Mouse (Mus musculus) induced T-regulatory cell, adult 2 months (primary cell): ENCODE results near the gene Asb18.

Source experiments
- DNase-seq: peaks from one replicate; pipeline ENCODE4 v3.0.0-alpha.2; 2012; ENCODE audit warnings: low read depth

Asb18 gene

GRCm38 (mm10) chr1:90014446-90014845, at the start of gene Asb18:
TSS of gene Asb18 (minus strand) at chr1:90014666.
- DNase-seq: no peak

GRCm38 (mm10) chr1:90060599-90060998, 46.1 kb upstream of the Asb18 start:
- DNase-seq: peak; percentile 12

DNA sequence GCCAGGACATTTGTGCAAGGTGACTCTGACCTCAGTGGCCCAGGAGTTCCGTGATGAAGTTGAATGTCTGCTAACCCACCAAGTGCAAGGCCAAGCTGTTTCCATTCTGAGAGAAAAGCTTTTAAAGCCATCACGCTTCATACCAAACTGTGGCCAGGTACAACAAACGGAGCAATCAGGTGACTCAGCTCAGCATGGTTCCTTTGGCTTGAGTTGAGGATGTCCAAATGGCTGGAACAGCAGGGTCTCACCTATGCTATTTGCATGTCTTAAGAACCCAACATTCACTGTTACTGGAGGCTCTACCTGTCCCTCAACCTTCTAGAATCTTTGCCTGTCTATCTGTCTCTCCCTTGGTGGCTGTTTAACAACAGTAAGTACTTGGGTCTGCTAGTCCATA, 45.6 kb upstream of the Asb18 start:
- DNase-seq: no peak

DNA sequence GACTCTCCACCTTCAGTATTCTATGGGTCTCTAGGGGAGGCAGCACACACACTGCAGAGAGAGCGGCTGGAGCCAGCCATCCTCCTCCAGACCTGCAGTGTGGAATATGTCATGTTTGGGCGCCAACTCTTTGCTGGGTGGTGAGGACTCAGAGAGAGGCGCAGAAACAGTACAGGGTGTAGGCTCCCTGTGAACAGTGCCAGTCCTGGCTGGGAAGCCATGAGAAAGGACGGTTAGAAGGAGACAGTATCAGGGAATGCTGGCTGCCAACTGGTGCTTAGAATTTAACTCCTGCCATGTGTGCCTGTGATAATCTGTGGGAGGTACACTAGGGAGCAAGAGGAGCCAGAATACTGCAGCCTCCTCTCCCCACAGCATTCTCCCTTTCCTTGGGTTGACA, 40.5 kb upstream of the Asb18 start:
- no peak for DNase-seq

- DNase-seq: peak; percentile 29
Measured at GRCm38 (mm10) chr1:90051347-90051746, 36.9 kb upstream of the Asb18 start.

DNA sequence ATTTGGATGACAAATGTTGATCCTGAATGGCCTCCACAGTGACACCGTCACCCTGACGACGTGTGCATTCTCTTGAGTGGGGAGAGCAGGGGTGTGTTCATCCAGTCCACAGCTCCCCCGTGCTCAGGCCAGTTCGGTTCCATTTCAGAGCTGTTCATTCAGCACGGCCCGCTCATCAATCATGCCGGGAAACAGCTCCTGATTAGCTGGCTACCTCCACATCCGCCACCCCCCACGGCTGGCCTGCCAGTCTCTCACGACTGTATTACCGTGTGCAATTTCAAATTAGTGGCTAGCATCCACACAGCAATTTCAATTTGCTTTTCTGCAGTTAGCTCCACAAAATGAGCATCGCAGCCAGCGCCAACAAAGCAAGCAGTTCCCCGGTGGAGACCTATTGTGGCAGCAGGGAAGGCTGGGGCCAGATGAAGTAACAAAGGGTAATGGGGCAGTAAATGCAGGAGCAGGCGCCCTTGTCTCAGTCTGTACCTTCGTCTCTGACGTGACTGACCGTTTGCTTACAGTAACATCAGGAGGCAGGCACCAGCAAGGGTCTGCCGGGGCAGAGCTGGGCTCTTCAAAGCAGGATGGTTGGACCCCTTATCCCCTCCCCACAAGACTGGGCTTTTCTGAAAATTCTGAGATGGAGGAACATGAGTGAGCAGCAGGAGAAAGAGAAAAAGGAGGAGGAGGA, 35.7 kb upstream of the Asb18 start:
- no peak for DNase-seq

GRCm38 (mm10) chr1:90028305-90028704, 13.8 kb upstream of the Asb18 start:
- no peak for DNase-seq

- no peak for DNase-seq
Measured at GRCm38 (mm10) chr1:90026945-90027344, 12.5 kb upstream of the Asb18 start.

DNA sequence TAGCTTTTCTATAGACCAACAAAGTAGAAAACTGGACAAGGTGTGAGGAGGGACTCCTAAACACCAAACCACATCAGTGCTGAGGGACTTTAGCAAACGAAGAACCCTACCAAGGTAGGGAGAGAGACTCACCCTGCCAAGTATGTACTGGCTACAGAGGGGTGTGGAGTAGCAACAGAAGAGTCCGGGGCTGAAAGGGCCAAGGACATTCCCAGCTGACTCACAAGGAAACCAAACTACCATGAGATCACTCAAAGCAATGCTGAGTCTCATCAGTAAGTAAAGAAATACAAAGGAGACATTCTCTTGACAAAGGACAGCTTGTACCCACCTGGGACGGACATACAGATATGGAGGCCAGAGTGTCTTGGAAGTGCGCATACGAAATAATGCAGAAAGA, 5.9 kb upstream of the Asb18 start:
- DNase-seq: no peak

DNA sequence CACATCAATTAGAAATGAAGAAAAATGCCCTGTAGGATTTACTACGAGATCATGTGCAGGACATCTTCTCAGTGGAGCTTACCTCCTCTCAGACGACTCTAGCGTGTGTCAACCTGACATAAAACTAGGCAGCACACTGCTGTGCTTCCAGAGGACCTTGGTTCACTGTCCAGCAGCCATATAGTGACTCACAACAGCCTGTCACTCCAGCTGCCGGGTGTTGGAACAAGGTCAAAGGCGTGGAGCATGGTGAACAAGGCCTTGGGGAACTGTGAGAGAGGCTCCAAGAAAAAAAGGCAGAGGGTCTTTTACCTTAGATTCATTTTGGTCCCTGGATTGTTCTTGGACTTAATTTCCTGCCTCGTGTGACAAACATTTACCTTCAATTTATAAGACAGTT, 3.6 kb upstream of the Asb18 start:
- DNase-seq: no peak

GRCm38 (mm10) chr1:90013273-90013672, 1.2 kb downstream of the Asb18 start:
- peak; percentile 2 for DNase-seq

DNA sequence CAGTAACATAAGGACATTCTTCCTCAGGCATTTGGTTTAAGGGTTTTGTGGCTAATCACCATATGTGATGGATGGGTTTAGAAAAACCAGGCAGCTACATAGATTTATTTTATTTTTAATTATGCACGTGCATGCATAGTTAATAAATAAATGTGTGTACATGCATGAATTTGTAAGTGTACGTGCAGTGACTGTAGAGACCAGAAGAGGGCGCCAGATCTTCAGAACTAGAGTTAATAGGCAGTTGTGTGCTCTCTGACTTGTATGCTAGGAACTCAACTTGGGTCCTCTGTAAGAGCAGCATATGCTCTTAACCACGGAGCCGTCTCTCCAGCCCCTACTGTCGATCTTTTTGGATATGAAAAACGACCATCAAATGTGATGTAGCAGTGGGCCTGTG, 1.6 kb downstream of the Asb18 start:
- peak; percentile 12 for DNase-seq

DNA sequence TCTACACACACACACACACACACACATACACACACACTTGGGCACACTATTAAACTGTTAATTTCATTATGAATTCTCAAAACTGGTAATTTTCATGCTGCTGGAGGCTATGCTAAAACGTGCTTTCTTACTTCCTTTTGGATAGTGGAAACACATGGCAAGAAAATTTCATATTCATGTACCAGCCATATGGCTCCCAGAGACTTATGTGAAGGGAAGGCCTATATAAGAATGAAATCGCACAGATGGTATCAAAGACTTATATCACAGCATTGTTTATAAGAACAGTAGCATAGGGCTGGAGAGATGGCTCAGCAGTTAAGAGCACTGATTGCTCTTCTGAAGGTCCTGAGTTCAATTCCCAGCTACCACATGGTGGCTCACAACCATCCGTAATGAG, 2.3 kb downstream of the Asb18 start:
- no peak for DNase-seq

DNA sequence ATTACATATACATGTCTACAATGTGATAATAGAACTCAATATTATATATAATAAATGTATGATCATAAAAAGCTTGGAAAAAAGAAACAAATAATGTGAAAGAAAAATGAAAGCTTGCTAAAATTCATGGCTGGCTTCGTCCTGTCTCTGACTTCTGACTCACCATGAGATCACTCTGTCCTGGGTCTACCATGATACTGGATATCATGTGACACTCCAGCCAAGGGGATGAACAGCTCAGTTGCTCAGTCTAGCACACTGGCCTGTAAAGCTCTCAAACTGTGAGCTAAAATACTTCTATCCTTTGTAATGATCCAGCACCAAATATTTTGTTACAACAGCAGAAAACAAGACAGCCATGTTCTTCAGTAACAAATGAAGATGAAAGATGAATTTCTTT, 4.4 kb downstream of the Asb18 start:
- DNase-seq: no peak

DNA sequence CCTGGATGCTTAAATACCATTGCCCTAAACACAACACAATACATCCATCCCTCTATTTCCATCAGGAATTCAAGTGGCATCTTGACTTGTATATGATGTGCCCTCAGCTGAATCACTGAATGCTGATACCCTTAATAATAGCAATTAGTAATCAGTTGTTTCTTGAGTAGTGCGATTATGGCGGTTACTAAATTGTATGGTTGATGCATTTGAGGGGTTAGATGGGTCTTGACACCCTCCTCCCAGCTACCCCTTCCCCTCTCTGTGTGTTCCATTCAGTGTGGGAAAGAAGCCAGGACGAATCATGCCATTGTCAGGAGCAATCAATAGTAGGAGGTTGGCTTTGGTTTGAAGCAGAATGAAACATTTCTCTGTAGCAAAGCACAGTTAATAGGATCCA, 5.3 kb downstream of the Asb18 start:
- no peak for DNase-seq

DNA sequence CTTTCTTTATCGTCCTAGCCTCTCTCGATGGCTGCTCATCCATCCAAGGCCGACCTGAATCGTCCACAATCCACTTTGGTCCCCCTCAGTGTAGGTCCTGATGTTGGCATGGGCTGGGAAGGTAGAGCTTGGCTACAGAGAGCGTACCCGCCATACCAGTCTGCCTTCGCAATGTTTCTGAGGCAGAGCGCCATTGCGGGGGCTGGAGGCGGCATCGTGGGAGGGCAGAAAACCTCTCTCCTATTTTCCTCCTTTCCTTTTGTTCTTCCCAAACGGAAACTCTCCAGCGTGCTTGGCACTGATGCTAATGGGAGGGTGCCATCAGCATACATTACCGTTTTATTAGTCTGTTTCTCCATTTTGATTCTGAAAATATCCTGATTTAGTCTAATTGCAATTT, 7.8 kb downstream of the Asb18 start:
- no peak for DNase-seq

DNA sequence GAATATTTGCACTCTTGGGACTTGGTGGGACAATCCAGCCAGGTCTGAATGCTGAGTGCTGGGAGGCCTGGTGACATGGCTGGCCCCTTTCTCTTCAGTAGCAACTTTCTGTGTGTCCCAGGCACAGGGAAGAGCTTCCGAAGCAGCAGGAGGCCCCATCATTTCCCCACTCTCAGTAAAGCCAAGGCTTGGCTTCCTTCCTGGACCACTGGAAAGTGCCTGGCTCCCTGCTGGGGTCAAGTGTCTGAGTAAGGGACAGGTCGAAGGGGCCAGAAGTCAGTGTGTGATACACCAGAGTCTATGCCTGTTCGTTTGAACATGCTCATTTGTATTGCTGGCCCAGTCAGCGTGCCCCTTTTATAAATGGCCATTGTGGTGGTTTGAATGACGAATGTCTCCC, 13.5 kb downstream of the Asb18 start:
- DNase-seq: no peak

- no peak for DNase-seq
Measured at GRCm38 (mm10) chr1:89999858-90000257, 14.6 kb downstream of the Asb18 start.

- DNase-seq: no peak
Measured at GRCm38 (mm10) chr1:89998696-89999095, 15.8 kb downstream of the Asb18 start.

DNA sequence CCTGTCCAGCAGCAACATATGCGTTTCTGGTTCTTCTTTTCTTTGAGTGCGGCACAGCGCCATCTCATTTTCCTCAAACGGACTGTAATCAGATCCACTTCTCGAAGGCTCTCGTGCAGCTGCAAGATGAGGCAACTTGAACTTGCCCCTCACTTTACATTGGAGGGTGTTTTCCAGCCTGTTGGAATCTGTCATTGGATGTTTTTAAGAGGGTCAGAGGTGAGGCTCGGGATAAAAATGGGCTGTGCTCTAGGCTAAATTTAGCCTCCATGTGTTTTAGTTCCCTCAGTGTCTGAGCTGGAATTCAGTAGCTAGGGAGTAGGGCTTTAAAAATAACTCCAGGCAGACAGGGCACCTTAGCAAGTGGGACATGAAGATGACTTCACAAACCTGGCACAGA, 16.4 kb downstream of the Asb18 start:
- no peak for DNase-seq

- no peak for DNase-seq
Measured at GRCm38 (mm10) chr1:89992256-89992655, 22.2 kb downstream of the Asb18 start.

DNA sequence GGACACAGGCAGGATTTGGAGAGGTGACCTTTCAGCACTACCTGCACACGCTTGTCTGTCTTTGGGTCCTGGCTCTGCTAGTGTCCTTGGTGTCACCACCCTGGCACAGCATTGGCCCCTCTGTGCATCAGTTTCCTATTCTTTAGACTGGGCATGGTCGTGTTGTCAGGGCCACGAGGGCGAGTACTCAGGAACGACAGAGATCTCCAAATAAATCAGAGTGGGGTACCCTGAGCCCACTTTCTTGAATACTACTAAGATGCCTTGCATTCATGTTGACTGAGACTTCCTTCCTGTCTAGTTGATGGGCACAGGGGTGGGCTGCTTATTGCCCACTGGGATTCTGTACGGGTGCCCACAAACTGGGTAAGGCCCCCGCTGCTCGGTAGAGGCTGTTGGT, 37.2 kb downstream of the Asb18 start:
- no peak for DNase-seq

DNA sequence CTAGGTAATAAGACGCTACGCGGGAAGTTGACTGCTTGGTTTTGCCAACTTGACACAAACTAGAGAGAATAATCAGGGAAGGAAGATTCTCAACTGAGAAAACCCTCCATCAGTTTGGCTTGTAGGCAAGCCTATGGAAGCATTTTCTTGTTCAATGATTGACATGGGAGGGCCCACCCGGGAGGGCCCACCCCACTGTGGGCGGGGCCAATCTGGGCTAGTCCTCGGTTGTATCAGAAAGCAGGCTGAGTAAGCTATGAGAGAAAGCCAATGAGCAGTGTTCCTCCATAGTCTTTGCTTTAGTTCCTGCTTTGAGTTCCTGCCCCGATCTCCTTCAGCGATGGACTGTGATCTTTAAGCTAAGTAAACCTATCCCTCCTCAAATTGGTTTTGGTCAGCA, 38.1 kb downstream of the Asb18 start:
- DNase-seq: no peak

DNA sequence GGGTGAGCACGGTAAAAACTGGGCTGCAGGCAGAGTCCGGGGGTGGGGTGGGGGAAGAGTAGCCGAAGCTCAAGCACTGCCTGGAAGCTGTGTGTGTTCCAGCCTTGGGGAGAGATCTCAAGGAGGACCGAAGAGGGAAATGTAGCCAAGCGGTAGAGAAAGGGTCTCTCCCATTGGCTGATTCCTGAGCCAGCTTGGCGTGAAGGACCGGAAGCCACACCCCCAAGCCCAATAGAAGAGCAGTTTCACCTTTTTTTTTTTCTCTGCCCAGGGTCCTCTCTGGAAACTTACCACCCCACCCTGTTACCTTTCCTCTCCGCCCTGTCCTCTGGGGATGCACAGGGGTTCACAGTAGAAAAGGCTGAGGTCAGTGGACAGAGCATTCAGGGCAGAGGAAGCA, 39.9 kb downstream of the Asb18 start:
- DNase-seq: no peak

DNA sequence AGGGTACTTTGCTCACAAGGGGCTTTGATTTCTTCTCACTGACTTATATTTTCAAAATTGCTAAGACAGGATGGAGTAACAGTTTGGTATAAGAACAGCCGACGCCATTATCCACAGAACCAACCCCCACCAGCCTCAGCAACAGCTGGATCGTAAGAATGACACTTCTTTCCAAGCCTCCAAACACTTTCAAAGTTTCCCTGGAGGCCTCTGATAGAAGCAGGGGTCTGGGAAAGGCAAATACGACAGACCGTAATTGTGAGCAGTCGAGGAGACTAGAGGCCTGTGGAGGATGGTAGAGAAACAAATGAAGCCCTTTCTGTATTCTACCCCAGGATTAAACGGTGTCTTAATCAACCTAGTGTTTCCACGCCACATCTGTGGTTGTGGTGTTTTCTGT, 42.6 kb downstream of the Asb18 start:
- no peak for DNase-seq
